Mouse (Mus musculus) right cerebral cortex, postnatal 4 days (tissue): ENCODE data around the gene Mrpl51.

Source experiments
- DNase-seq: peaks from one replicate; pipeline ENCODE4 v3.0.0-alpha.2; 2022

The Mrpl51 gene

DNA sequence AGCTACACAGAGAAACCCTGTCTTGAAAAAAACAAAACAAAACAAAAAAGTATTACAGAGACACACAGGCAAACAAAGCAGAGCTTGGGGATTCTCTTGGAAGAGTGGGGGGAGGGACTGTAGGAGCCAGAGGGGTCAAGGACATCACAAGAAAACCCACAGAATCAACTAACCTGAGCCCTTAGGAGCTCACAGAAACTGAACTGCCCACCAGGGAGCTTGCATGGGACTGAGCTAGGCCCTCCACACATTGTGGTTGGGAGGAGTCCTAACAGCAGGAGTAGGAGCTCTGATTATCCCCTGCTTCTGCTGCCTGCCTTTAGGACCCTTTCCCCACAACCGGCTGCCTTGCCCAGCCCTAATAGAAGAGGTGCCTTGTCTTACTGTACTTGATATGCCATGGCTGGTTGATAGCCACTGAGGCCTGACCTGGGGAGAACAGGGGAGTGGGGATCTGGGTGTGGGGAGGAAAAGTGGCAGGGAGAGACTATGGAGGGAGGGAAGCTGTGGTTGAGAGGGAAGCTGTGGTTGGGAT lies 4.0 kb downstream of the Mrpl51 start:
- DNase-seq = no peak

GRCm38 (mm10) chr6:125196301-125196700 lies 4.7 kb downstream of the Mrpl51 start:
- DNase-seq = no peak

GRCm38 (mm10) chr6:125197166-125197565 lies 5.6 kb downstream of the Mrpl51 start:
- DNase-seq = no peak

GRCm38 (mm10) chr6:125210436-125210835 lies 18.8 kb downstream of the Mrpl51 start:
- no peak for DNase-seq

- no peak for DNase-seq
These were observed 21.0 kb downstream of the Mrpl51 start for GRCm38 (mm10) chr6:125212621-125213020.

DNA sequence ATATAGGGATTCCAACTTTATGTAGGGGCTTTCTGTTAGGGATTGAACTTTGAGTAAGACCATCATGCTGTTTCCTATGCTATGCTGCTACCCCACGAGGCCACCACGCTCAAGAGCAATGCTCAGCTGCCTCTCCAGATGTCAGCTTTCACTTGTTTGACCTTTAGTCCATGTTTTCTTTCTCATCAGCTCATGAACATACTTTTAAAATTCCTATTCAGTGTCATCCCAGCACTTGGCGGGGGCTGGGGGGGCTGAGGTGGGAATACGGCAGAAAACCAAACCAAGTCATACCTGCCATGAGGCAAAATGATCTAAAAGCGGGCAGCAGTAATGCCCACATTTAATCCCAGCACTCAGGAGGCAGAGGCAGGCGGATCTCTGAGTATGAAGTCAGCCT lies 21.5 kb downstream of the Mrpl51 start:
- DNase-seq = no peak

DNA sequence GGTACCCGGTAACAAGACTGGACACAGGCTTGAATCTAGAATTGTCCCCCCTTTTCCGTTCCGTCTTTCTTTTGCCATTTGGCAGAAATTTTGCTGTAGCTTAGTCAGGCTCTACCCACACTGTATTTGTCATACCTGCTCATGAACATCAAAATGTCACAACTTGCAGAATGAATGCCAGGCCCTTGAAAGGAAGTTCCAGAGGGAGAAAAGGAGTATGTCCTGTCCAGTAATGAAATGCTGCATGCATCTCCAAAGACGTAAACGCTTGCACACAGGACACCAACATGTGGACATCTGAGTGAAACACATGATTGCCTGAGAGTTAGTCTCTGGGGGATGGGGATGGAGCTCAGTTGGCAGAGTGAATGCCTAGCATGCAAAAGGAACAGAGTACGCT lies 22.1 kb downstream of the Mrpl51 start:
- no peak for DNase-seq

DNA sequence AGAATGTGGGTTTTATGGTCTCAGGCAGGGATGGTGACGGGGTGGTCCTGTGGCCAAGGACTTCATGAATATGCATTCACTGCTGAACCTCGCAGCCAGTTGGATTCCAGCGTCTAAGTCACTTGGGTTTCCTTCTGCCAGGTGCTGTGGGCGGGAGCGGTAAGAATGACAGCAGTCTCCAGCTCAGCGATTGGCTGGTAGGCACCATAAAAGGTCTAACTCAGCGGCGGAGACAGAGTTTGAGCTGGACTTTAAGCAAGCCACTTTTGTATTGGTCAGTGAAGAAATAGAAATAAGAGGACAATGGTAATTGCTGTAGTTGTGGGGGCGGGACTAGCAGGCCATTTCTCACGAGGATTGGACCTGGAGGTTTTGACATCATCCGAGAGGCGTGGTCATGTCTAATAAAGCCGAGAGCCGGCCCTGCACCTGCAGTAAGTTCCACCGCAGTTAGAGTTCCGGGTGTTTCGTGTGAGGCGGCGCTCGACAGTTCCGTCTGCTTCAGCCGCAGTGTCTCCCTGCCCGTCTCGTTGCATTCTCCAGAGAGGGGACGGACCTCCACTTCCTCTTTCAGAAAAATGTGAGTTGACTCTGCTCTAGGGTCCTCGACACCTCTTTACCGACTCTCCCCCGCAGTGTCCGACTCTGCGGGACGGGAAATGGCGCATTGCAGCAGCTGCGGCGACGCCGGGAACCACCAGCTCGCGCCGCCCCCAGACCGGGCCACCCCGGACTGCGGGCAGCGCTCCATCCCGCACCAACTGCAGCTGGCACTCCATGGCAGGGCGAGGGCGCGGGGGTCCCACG lies 23.8 kb downstream of the Mrpl51 start, which contains the start of gene Vamp1:
Gene Vamp1 (plus strand): TSS at position 404 of the 807 bp plus-strand sequence.
- peak; percentile 80 for DNase-seq

- no peak for DNase-seq
These were observed 25.3 kb downstream of the Mrpl51 start for GRCm38 (mm10) chr6:125216898-125217297.

- no peak for DNase-seq
These were observed 26.3 kb downstream of the Mrpl51 start for GRCm38 (mm10) chr6:125217899-125218298.

GRCm38 (mm10) chr6:125218963-125219362 lies 27.4 kb downstream of the Mrpl51 start:
- DNase-seq = peak; percentile 34

DNA sequence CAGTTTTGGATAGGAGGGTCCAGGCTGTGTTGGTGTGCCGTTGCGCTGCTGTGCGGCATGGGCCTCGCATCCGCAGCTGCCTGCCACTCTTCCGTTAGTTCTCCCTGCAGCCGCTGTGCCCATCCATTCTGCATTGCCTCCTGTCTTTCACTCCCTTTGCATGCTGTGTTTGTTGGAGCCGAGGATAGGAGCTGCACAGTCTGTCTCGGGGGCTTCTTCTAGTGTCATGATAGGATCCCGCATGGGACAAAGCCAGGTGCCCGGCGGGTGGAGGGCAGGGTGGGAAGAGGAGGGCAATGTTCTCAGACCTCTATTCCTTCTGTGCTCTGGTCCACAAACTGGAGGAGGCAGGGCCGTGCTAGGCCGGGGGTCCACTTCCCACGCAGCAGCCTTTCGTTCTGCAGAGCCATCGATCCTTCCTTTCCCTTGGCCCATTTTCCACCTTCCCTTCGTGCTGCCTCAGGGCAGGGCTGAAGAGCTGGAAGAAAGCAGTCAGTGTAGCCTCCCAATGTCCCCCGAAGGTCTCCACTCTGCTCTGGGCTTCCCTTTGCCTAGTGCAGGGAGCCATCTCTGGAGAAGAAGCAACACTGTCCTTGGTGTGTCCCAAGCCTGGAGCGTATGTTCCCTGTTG lies 29.6 kb downstream of the Mrpl51 start:
- DNase-seq = no peak

DNA sequence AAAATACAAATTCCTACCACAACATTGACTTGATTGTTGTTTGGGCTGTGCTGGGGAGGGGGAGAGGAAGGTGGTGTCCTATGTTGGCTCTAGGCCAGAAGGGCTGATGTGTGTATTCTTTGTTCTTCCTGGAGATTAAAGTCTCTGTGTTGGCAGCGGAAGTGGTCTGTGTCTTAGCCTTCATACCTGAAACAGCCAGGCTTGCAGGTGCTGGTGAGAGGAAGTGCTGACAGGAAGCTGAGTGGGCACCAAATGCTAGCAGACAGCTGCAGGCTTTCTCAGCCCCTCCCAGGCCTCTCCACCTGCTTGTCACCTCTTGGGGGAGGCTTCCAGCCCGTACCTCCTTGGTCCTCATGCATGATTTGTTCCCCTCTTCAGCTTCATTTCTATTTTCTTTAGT lies 30.5 kb downstream of the Mrpl51 start:
- DNase-seq = no peak

GRCm38 (mm10) chr6:125222577-125222976 lies 31.0 kb downstream of the Mrpl51 start:
- DNase-seq = no peak

DNA sequence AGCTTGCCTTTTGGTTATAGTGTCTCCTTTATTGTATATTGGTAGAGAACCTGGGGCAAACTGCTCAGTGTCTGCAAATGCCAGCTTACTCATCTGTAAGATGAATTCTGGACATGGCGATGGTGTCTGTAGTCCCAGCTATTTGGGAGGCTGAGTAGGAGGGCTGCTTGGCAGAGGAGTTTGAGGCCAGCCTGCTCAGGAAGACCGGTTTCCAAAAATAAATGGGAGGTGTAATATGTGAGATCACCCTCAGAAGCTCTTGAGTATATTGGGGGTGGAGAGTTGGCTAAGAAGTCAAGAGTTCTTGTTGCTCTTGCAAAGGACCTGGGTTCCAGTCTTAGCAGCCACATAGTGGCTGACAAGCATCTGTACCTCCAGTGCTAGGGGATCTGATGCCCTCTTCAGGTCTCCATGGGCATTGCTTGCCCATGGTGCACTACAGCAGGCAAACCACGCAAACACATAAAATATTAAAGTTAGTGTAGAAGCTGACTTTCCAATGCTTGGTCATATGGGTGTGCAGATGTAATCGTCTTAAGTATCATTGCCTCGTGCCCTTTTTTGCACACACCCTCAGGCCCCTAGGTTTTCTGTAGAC lies 34.0 kb downstream of the Mrpl51 start:
- DNase-seq = no peak

- DNase-seq = no peak
These were observed 39.0 kb downstream of the Mrpl51 start for GRCm38 (mm10) chr6:125230571-125230970.

DNA sequence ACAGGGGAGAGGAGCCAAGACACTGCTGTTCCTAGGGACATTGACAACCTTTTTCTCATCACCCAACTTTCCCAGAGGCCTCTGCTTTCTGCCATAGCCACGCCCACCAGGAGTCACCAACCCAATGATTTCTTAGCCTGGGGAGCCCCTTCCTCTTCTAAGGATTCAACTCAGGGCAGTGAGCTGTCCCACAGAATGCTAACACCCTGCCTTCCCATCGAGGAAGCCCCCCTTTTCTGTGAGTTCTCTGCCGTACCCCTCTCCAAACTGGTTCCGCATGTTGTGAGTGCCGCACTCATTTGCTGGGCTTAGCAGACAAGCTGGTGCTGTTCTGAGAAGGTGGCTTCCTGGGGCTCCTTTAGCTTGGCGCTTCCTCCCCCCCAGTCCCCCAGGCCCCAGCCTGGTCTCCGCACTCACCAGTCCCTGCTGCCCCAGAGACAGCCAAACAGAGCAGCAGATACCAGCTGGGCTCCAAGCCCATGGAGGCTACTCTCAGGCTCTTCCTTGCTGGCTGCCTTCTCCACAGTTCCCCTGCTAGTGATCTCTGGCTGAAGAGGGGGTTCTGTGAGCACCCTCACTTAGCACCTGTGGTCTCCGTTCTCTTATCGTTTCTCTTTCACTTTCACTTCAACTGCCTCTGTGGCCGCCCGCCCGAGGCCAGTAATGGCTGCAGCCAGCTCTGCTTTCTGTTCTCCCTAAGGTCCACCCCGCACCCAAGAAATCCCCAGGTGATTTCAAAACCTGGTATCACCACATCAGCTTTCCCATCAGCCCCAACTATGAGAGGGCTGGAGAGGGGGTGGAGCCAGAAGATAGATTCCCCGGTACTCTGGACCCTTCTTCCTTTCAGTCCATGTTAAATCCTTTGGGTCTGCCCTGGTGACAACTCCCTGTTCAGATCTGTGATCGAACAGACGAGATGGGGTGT lies 39.8 kb downstream of the Mrpl51 start, which contains the start of gene Tapbpl:
Gene Tapbpl (minus strand): TSS at position 744 of the 928 bp plus-strand sequence.
- peak; percentile 43 for DNase-seq

- DNase-seq = no peak
These were observed 40.4 kb downstream of the Mrpl51 start for GRCm38 (mm10) chr6:125232045-125232437.

DNA sequence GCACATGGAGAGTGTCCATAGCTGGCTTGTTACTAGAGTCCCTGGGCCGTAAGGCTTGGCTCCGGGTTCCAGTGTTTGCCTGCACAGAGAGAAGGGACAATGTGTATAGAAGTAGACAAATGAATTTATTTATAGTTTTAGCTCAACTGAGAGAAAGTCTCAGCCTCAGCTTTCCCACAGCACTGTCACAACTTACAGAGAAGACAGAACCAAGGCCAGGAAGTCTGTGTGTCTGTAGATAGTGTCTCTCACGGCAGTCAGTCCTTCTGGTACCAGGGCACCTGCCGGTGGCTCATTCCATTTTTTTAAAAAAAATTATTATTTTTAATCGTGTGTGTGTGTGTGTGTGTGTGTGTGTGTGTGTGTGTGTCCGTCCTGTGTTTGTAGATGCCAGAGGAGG lies 40.9 kb downstream of the Mrpl51 start:
- DNase-seq = no peak

DNA sequence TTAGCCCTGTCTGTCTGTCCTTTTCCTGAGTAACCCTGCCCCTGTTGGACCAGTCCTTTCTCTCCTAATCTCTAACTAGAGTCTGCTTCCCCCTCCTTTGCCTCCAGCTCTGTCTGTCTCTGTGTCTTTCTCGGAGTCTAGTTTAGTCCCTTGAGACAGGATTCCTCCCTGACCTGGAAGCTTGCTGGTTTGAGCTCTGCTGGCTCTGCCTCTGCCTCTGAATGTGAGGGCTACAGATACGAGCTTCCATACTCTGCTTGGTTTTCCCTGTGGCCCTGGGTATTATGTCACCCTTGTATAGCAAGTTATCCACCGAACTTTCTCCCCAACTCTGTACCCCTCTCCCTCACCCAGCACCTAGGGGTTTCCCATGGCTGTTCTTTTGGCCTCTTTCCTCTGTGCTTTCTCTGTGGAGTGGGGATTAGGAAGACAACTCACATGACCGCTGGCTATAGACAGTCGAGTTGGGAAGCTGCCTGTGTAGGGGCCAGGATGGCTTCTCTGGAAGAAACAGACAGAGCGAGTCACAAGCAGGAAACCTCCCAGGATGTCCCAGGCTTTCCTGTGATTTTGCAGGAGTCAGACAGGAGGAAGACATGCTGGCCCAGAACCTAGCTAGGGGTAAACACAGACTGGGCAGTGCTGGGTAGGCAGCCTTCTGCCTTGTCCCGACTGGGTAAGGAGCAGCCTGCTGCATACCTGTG lies 42.4 kb downstream of the Mrpl51 start:
- no peak for DNase-seq

DNA sequence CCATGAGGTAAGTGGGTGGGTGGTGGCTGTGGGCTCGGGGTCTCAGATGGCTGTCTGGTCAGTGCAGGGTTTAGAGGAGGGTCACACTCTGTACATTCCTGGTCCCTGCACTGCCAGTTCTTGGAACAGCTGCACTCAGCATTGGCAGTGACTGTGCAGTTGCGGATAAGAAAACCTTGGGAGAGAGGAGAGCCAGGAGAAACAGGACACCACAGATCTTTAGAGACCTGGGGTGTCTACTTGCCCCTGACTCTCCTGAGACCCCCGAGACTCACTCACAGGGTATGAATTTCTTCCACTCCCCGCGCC lies 42.9 kb downstream of the Mrpl51 start:
- no peak for DNase-seq

DNA sequence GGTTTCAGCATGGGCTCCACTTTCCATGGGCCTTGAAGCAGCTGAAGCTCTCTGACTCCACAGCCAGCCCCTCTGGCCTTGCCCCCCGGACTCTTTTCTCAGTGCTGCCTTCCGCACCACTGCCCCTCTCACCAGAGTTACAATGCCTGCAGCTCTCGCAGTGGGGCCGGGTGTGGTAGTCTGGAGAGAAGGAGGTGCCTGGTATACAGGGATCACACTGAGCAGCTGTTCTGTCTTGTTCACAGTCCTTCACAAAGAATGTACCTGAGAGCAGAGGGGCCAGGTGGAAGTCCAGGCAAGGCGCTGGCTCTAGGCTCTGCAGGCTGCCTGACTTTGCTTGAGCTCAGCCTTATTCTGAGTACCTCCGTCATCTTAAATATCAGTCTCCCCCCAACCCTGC lies 44.7 kb downstream of the Mrpl51 start:
- DNase-seq = no peak
